Mouse (Mus musculus) neural tube, embryonic 15.5 days (tissue): ENCODE results near the gene Prrt2. TPM values are rescaled to one million over a fixed set of nuclear protein-coding genes. Genes with fewer than 3 reads are reported as not detected.

Experiments used
- ATAC-seq: fragments of 200-750 bp; cut with Nextera tagmentation; 2 replicates; pipeline ENCODE4 v1.8.0; 2017; ENCODE audit warnings: mild to moderate bottlenecking, moderate TSS enrichment, moderate library complexity; ENCODE audit not compliant: low FRiP score
- H3K27ac ChIP-seq: fragments of 300-500 bp; sonication (generic); replicated peaks from 2 replicates; pipeline ENCODE4 v1.5.1; 2015; ENCODE audit warnings: mild to moderate bottlenecking, inconsistent platforms
- H3K27me3 ChIP-seq: fragments of 300-500 bp; sonication (generic); replicated peaks from 2 replicates; pipeline ENCODE4 v1.6.1; 2015; ENCODE audit warnings: inconsistent platforms
- H3K36me3 ChIP-seq: fragments of 300-500 bp; sonication (generic); 2 replicates; pipeline ENCODE4 v1.6.1; 2015; ENCODE audit warnings: inconsistent platforms
- H3K4me1 ChIP-seq: fragments of 300-500 bp; sonication (generic); 2 replicates; pipeline ENCODE4 v1.6.1; 2015; ENCODE audit warnings: inconsistent platforms
- H3K4me2 ChIP-seq: fragments of 300-500 bp; sonication (generic); 2 replicates; pipeline ENCODE4 v1.6.1; 2015; ENCODE audit warnings: inconsistent platforms, mild to moderate bottlenecking, moderate library complexity
- H3K4me3 ChIP-seq: fragments of 300-500 bp; sonication (generic); replicated peaks from 2 replicates; pipeline ENCODE4 v1.5.1; 2015; ENCODE audit warnings: mild to moderate bottlenecking, inconsistent platforms
- H3K9ac ChIP-seq: fragments of 300-500 bp; sonication (generic); replicated peaks from 2 replicates; pipeline ENCODE4 v1.6.1; 2015; ENCODE audit warnings: mild to moderate bottlenecking, inconsistent platforms
- H3K9me3 ChIP-seq: fragments of 300-500 bp; sonication (generic); replicated peaks from 2 replicates; pipeline ENCODE4 v1.6.1; 2016; ENCODE audit warnings: inconsistent platforms
- WGBS: fragments of 180-500 bp; shearing (Covaris S2); methylation state at CpG from one replicate; pipeline ENCODE4 v1.1.7; 2015; ENCODE audit warnings: mixed read lengths; 5-methylcytosine and 5-hydroxymethylcytosine counted together
- polyA plus RNA-seq: library from polyadenylated mRNA; unstranded; fragments of >200 nt; fragmentation: Nextera tagmentation; extraction: Ambion mirVana; gene quantifications from 2 replicates; pipeline ENCODE4 v1.2.1, GENCODE M21; 2015

The Prrt2 gene
- polyA plus RNA-seq, 1 experiment from 2014 or later, result 72.5 TPM

DNA sequence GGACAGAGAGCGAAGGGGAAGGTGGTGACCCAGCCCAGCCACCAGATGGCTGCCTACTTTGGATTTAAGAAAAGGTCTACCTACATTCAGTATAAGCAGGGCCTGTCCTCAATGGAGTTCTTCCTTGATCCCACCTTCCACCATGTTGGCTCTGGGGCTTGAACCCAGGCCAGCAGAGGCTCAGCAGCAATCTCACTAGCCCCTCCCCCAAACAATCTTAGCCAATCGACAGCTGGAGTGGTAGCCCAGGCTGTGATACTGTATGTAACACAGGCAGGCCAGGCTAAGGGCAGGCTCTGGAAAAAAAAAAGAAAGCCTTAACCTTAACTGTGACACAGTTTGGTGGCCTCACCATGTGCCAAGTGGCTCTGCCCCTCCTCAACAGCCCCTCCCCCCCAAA is 9.3 kb downstream of the Prrt2 start:
- H3K9me3 ChIP-seq, result no peaks in the 10 kb centered on the region
- peaks cover 31% of the 10 kb centered on the region for H3K4me1 ChIP-seq
- H3K27ac ChIP-seq, result no peak overlapping the region
- H3K27me3 ChIP-seq, result no peaks in the 10 kb centered on the region
- 83% methylated on average over 2 of the region's 2 CpGs for WGBS
- ATAC-seq, result no peak
- H3K9ac ChIP-seq, result no peak overlapping the region
- peaks cover 24% of the 10 kb centered on the region for H3K36me3 ChIP-seq
- H3K4me2 ChIP-seq, result no peak overlapping the region
- no peak overlapping the region for H3K4me3 ChIP-seq

- no peaks in the 10 kb centered on the region for H3K9me3 ChIP-seq
- H3K27me3 ChIP-seq, result no peaks in the 10 kb centered on the region
- no peak overlapping the region for H3K4me3 ChIP-seq
- ATAC-seq, result no peak
- peaks cover 24% of the 10 kb centered on the region for H3K36me3 ChIP-seq
- no peak overlapping the region for H3K27ac ChIP-seq
- peaks cover 29% of the 10 kb centered on the region for H3K4me1 ChIP-seq
- no peak overlapping the region for H3K9ac ChIP-seq
- 96% methylated on average over 2 of the region's 2 CpGs for WGBS
- H3K4me2 ChIP-seq, result no peak overlapping the region
These were observed 10.0 kb downstream of the Prrt2 start for GRCm38 (mm10) chr7:127011051-127011450.

DNA sequence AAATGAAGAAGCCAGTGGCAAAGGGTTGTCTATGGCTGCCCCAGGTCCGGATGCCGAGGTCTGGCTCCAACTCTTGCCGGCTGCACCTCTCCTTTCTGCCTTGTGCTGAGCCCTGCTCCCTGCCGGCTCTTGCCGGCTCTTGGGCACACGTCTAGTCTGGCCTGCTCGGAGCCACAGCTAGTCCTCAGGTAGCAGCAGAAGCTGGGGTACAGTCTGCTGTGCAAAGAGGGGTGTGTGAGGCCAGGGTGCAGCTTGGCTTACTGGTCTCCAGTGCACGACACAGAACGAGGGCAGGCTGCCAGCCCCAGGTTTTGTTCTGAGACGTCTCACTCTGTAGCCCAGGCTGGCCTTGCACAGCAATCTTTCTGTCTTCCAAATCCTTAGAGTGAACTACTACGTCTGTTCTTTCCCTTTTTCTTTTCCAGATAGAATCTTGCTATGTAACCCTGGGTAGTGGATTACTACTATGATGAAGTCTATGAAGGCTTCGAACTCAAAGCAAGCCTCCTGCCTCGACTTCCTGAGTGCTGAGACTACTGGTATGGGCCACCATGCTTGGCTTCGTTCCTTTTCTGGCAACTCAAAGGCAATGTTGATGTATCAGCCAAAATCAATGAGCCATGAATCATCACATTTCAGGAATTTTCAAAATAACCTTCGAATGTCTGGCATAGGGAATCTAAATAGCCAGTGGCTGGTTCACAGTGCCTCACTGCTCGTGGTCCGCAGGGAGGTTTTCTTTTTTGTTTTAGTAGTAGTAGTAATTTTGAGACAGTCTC is 11.5 kb downstream of the Prrt2 start:
- H3K4me3 ChIP-seq, result no peak overlapping the region

DNA sequence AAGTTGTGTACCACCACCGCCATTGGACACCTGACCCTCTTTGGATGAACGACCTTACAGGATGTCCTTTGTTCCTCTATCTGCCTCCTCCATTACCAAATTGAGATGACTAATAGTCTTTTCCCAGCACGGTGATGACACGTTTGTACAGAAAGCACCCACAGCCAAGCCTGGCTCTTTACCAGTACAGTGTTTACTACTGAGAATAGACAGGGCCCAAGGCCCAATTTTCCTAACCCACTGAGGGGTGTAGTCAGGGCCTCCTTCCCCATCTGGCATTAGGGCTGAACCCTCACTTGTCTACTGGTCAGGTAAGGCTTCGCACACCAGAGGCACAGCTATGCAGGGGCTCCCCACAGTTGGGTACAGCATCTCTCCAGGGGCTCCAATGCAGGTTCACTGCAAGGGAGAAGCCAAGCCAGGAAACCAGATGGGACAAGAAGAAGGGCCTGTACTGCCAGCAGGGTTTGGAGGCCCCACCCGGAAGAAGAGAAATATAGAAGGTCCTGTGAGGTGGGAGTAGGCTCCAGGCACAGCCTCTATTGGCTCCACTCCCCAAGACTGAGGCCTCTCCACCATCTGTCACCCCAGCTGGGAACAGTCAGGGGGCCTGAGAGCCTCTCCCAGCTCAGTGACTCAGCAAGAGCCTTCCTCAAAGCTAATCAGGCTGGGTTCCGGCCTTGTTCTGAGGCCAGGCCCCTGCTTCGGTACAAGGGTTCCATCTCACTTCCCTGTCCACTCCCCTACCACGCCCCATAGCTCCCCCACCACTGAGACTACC is 12.6 kb downstream of the Prrt2 start:
- H3K36me3 ChIP-seq, result peaks cover 7% of the 10 kb centered on the region
- H3K4me2 ChIP-seq, result no peak overlapping the region
- peak overlapping the region; percentile 24 for H3K27ac ChIP-seq
- H3K4me1 ChIP-seq, result peaks cover 3% of the 10 kb centered on the region
- no peaks in the 10 kb centered on the region for H3K9me3 ChIP-seq
- WGBS, result 54% methylated on average over 9 of the region's 9 CpGs
- H3K4me3 ChIP-seq, result no peak overlapping the region
- ATAC-seq, result no peak
- no peaks in the 10 kb centered on the region for H3K27me3 ChIP-seq
- no peak overlapping the region for H3K9ac ChIP-seq

More for the DNA sequence above, 11.5 kb downstream of the Prrt2 start:
- H3K9ac ChIP-seq, result no peak overlapping the region
- no peaks in the 10 kb centered on the region for H3K9me3 ChIP-seq
- H3K27me3 ChIP-seq, result no peaks in the 10 kb centered on the region
- no peak for ATAC-seq
- H3K4me1 ChIP-seq, result peaks cover 13% of the 10 kb centered on the region
- H3K36me3 ChIP-seq, result peaks cover 15% of the 10 kb centered on the region
- H3K27ac ChIP-seq, result 0 out of 2 replicates have a peak overlapping the region, but pooled peaks have one; percentile 24
- no peak overlapping the region for H3K4me2 ChIP-seq
- 84% methylated on average over 17 of the region's 17 CpGs for WGBS

GRCm38 (mm10) chr7:127007313-127008024 is 13.5 kb downstream of the Prrt2 start:
- WGBS, result 88% methylated on average over 6 of the region's 6 CpGs
- no peaks in the 10 kb centered on the region for H3K36me3 ChIP-seq
- H3K9ac ChIP-seq, result no peak overlapping the region
- ATAC-seq, result no peak
- no peaks in the 10 kb centered on the region for H3K9me3 ChIP-seq
- H3K27ac ChIP-seq, result no peak overlapping the region
- H3K4me3 ChIP-seq, result no peak overlapping the region
- H3K4me2 ChIP-seq, result no peak overlapping the region
- H3K4me1 ChIP-seq, result no peaks in the 10 kb centered on the region
- no peaks in the 10 kb centered on the region for H3K27me3 ChIP-seq

DNA sequence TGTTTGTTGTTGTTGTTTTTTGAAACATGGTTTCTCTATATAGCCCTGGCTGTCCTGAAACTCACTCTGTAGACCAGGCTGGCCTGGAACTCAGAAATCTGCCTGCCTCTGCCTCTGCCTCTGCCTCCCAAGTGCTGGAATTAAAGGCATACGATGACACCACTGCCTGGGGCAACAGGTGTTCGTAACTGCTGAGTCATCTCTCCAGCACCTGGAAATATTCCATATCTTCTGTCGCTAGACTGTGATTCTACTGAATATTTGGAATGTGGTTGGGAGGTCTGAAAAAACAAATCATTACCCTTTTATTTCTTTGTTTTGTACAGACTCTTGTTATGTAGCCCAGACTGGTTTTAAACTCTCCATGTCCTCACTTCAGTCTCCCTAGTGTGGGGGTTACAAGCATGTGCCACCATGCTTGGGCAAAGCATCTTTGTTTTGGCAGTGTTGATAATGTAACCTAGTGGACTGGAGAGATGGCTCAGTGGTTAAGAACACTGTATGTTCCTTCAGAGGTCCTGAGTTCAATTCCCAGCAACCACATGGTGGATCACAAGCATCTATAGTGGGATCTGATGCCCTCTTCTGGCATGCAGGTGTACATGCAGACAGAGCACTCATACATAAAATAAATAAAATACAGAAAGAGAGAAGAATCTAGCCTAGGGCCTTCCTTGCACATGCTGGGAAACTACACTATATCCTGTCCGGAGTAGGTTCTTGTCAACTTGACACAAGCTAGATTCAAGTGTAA is 16.7 kb downstream of the Prrt2 start:
- no peak overlapping the region for H3K9ac ChIP-seq
- no peak for ATAC-seq
- no peaks in the 10 kb centered on the region for H3K9me3 ChIP-seq
- H3K27me3 ChIP-seq, result no peaks in the 10 kb centered on the region
- H3K4me1 ChIP-seq, result no peaks in the 10 kb centered on the region
- H3K4me2 ChIP-seq, result no peak overlapping the region
- H3K4me3 ChIP-seq, result no peak overlapping the region
- H3K36me3 ChIP-seq, result no peaks in the 10 kb centered on the region
- H3K27ac ChIP-seq, result no peak overlapping the region
- WGBS, result 91% methylated on average over 4 of the region's 4 CpGs

DNA sequence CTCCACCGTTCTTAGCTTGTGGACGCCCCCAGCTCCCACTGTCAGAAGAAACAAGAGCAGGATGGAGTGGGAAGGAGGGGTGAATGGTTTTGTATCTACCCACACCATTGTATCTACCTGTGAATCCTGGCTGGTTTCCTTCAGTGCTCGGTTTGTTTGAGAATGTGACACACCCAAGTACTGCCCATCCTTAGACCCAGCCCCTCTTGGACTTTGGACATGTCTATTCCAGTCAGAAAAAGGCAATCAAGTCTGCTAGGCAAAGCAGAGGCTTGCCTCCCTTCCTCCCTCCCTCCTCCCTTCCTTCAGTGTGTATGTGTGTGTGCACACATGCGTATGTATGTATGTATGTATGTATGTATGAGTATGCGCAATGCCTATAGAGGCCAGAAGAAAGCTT is 17.4 kb downstream of the Prrt2 start:
- no peak overlapping the region for H3K4me3 ChIP-seq

GRCm38 (mm10) chr7:126999568-126999967 is 21.4 kb downstream of the Prrt2 start:
- Histone ChIP-seq H3K36me3 (no peaks in the 10 kb centered on the region), H3K9me3 (no peaks in the 10 kb centered on the region), H3K4me1 (no peaks in the 10 kb centered on the region), H3K9ac (no peak overlapping the region), H3K4me2 (no peak overlapping the region), H3K4me3 (no peak overlapping the region), H3K27ac (no peak overlapping the region), H3K27me3 (no peaks in the 10 kb centered on the region)
- no peak for ATAC-seq
- WGBS, result 82% methylated on average over 10 of the region's 10 CpGs

More for the DNA sequence above, 17.4 kb downstream of the Prrt2 start:
- Histone ChIP-seq H3K27me3 (no peaks in the 10 kb centered on the region), H3K4me1 (no peaks in the 10 kb centered on the region), H3K9ac (no peak overlapping the region), H3K27ac (no peak overlapping the region), H3K36me3 (no peaks in the 10 kb centered on the region), H3K9me3 (no peaks in the 10 kb centered on the region), H3K4me2 (no peak overlapping the region)
- WGBS, result 93% methylated on average over 5 of the region's 5 CpGs
- ATAC-seq, result no peak

DNA sequence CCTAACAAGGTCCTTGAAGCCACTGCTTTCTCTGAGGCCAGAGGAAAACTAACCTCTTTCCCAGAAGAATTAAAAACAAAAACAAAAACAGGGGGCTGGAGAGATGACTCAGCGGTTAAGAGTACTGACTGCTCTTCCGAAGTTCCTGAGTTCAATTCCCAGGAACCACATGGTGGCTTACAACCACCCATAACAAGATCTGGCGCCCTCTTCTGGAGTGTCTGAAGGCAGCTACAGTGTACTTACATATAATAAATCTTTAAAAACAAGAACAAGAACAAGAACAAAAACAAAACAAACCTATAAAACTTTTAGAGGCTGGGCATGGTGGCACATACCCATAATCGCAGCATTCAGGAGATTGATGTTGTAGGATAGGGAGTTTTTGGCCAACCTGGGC is 24.6 kb downstream of the Prrt2 start:
- Histone ChIP-seq H3K4me3 (no peak overlapping the region), H3K9me3 (no peaks in the 10 kb centered on the region), H3K36me3 (no peaks in the 10 kb centered on the region), H3K27ac (no peak overlapping the region), H3K9ac (no peak overlapping the region), H3K4me1 (no peaks in the 10 kb centered on the region), H3K4me2 (no peak overlapping the region), H3K27me3 (no peaks in the 10 kb centered on the region)
- no peak for ATAC-seq
- 85% methylated on average over 4 of the region's 4 CpGs for WGBS

DNA sequence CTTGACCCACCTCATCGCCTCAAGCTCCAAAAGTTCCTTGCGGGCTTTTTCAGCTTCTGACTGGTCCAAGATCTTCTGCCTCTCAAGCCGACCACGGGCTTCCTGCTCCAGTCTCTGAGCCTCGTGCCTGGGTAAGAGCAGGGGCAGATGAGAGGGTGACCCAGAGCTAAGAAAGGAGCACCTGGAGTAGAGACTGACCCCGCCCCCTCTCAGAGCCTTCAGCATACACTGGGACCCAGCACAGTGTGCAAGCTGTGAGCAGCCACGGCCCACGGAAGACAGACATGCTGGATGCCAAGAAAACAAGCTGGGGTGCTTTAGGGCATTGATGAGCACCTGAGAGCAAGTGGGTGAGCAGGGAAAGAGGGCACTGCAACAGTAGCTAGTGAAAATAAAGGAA is 32.2 kb downstream of the Prrt2 start:
- Histone ChIP-seq H3K36me3 (no peaks in the 10 kb centered on the region), H3K9ac (no peak overlapping the region), H3K27me3 (no peaks in the 10 kb centered on the region), H3K9me3 (no peaks in the 10 kb centered on the region), H3K4me1 (no peaks in the 10 kb centered on the region), H3K27ac (no peak overlapping the region), H3K4me2 (no peak overlapping the region), H3K4me3 (no peak overlapping the region)
- WGBS, result 74% methylated on average over 8 of the region's 8 CpGs
- ATAC-seq, result no peak

DNA sequence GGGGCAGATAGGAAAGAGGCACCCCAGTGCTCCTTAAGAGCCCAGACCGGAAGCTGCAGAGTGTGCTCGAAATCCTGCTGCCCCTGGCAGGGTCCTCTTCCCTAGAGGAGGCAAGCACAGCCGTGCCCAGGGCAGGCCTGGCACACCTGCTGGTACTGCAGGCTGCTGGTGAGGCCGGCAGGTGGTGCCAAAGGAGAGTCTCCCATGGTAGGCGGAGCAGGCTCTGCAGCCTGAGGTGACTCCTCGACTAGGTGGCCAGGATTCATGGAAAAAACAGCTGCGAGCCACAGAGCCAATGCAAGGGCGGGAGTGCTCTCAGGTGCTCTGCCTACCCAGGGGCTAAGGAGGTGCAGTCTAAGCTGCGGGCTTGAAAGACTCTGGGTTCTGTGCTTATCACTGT is 34.7 kb downstream of the Prrt2 start:
- H3K9me3 ChIP-seq, result no peaks in the 10 kb centered on the region
- H3K4me2 ChIP-seq, result no peak overlapping the region
- H3K4me1 ChIP-seq, result no peaks in the 10 kb centered on the region
- no peak overlapping the region for H3K4me3 ChIP-seq
- peaks cover 3% of the 10 kb centered on the region; the same call in 1 of the 2 replicates for H3K36me3 ChIP-seq
- no peak overlapping the region for H3K9ac ChIP-seq
- ATAC-seq, result no peak
- H3K27ac ChIP-seq, result no peak overlapping the region
- no peaks in the 10 kb centered on the region for H3K27me3 ChIP-seq
- 48% methylated on average over 9 of the region's 9 CpGs for WGBS
